Mouse (Mus musculus): Measurements from ENCODE around the gene Rps4x. TPM values are rescaled to one million over a fixed set of nuclear protein-coding genes. Genes with fewer than 3 reads are reported as not detected.

The Rps4x gene
- polyA plus RNA-seq, 1 experiment, result 653 TPM

Other genes starting within 250 kb of the Rps4x start
- gene Rtl5, start 118.1 kb downstream of the Rps4x start, polyA plus RNA-seq (2012; rRNA removed), result 24.8 and 27.3 TPM in 2 replicates
- 69.2 and 71.1 TPM in 2 replicates for gene Pin4, start 69.9 kb downstream of the Rps4x start, polyA plus RNA-seq (2012; rRNA removed)
- gene Ercc6l, start 32.3 kb downstream of the Rps4x start, polyA plus RNA-seq (2012; rRNA removed), result 0.10 and 0.13 TPM in 2 replicates
- gene Cited1, start 62.8 kb upstream of the Rps4x start, polyA plus RNA-seq (2012; rRNA removed), result 7.1 and 8.7 TPM in 2 replicates

Measured in frontal cortex, adult 2 months (tissue).